Mouse (Mus musculus): ENCODE measurements around the gene Osbpl3.
"Not testable (repeated sequence)": the region's sequence is repeated elsewhere in the genome, so short reads cannot be mapped to it uniquely, and the experiment has no call there.

Osbpl3 gene

DNA sequence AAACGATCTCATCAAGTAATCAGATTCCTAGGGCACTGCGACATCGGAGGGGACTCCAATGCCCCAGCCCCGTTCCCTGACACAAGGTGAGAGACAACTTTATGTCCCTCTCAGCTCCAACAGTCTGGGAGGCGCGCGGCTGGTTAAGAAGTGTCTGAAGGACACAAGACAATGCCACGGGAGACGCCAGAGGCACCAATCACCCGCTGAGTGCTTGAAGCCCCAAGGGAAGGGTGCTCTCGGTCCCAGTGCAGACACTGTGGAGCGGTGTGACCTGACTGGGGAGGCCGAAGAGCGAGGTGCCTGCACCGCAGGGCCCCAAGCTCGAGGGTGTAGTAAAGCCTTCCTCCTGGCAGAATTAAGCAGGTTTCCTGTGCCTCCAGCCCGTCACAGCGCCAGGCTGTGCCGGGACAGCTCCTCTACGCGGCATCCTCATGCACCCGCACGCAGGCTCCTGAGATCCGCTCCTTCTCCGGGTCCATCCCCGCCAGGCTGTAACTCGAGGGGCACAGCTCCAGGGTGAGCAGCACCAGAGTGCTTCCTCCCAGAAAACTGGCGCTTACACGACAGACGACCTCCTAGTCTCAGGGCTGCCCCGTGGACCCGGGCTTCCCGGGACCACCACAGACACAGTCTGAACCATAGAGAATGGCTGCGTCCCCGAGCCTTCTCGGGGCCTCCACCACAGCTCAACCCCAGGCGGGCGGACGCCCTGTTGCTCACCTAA lies 736 bp downstream of the Osbpl3 start:
- in situ Hi-C loops (cut with MboI; ENCODE audit: low sequenced_read_pairs): no loop called here

DNA sequence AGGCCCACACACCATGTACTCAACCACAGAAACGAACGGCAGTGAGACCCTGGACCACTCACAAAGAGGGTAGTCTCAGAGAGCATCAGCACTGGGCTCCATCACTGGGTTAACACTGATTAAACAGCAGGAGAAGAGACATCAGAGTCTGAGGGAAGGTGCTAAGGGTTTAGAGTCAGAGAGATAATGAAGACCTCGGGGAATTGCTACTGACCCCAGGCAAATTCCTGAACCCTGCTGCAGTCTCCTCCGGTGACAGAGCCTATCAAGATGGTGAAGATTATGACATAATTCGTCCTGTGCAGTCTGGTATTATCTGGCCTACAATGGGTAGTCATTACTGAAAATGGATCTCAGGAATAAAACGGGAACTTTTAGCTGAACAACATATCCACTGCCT lies 2.4 kb downstream of the Osbpl3 start:
- in situ Hi-C loops (cut with MboI; ENCODE audit: low sequenced_read_pairs): no loop called here

DNA sequence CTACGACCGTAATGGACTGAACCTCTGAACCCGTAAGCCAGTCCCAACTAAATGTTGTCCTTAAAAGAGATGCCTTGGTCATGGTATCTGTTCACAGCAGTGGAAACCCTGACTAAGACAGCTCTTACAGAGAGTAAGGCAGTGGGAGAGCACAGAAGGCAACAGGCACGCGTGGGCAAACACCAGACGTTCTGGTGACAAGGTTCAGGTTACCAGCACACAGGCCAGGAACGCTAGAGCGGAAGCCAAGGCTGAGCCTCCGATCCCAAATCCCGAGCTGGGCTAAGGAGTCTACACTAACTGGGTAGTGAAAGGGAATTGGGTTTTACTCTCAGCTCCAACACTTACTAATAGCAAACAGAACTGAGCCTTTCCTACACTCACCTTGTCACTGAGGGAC lies 3.8 kb downstream of the Osbpl3 start:
- in situ Hi-C loops (cut with MboI; ENCODE audit: low sequenced_read_pairs): no loop called here

DNA sequence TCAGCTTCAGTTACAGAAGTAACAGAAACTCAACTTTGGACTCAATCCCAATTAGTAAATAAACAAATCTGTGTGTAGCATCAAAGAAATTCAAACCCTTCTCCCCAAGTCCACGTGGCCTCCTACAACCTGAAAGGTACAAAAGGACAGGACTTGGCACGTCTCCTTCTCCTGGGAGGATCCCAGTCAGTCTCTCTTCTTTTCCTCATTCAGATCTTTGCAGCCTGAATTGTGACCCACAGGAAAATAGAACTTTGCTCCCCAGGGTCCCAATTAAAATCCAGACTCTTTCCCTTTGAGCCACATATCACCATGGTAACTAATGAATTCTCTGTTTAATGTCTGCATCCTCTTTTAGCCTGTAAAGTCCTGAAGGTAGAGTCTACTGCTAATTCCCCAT lies 10.4 kb downstream of the Osbpl3 start:
- in situ Hi-C loops (cut with MboI; ENCODE audit: low sequenced_read_pairs): no loop called here

DNA sequence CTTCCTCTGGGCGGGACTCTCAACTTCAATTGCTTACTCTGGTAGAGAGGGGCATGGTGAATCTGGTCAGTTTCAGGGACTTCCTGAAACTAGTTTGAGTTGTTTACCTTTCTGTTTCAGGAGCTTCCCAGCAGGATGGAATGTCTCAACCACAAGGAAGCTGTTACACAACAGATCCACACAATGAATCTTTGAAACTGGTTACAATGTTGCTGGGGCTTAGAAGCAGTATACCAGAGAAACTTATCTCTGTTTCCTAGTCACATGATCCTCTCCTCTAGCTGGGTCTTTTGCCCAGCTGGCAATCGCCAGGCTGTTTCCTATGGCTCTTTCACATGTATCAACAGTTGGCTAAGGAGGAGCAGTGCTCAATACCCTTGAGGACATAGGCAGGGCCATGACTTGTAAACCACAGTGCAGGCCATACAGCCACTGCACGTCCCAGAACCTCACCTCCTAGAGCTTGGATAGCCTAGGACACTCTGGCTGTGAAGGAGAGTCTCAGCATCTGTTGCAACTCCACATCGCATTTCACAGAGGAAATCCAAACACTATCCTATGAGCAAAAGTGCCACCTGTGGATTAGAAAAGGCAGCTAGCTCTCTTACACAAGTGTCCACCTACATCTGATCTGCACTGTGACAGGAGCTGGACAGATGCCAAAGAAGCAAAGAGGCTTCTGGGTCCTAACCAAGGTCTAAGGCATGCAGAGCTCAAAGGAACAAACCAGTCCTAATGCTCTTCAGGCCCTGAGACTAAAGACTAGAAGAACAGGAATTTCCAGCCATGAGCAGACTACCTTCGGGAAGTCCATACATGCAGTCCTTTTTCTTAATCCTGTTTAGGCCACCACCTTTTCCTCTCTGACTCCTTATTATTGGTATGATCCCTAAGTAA lies 14.8 kb downstream of the Osbpl3 start:
- in situ Hi-C loops (cut with MboI; ENCODE audit: low sequenced_read_pairs): no loop called here

DNA sequence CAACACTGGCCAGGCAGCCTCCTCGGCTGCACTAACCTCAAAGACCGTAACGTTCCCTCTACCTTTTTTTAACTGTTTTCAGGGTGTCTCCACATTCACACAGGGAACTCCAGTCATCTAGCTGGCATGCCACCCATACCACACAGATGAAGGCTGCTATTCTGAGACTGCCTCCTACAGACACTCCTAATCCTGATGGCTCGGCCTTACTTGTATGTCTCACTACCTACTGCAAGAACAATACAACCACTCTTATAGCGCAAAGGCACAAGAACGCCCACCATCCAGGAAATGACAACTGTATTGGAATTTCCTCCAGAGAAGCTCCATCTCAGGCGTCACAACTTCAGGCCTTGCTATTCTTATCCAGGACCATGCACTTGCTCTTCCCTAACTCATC lies 15.8 kb downstream of the Osbpl3 start:
- in situ Hi-C loops (cut with MboI; ENCODE audit: low sequenced_read_pairs): no loop called here

DNA sequence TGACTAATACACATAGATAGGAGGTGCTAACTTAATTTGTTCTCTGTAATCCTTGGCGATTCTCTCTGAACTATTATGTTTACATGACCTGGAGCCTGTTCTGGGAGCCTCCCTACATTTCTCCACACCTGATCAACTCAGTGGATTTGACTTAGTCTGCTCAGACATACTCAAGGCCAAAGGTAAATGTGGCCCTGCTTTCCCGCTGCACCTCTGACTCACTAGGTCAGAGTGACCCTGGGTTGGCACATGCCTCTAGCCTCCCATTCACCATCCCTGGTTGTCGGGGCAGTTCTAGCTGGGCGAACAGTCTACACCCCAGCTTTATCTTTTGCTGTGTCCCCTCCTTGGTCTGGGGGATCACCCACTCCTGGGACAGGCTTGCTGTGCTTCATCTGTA lies 17.1 kb downstream of the Osbpl3 start:
- in situ Hi-C loops (cut with MboI; ENCODE audit: low sequenced_read_pairs): not testable (repeated sequence)

DNA sequence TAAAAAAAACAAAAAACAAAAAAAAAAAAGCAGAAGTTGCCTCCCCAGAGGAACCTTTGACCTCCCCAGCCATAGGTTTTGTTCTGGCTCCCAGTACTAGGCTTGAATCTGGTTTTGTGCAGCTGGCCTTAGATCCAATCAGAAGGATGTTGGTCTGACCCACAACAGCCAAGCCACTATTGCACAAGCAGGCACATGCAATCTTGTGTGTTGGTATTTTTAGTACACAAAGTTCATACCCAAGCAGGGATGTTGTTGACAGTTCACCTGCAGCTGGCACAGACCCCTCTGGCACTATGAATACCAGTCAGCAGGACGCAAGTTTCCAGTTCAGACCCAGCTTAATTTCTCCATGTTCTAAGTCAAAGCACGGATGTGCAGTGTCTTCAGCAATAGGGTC lies 18.2 kb downstream of the Osbpl3 start:
- in situ Hi-C loops (cut with MboI; ENCODE audit: low sequenced_read_pairs): no loop called here

DNA sequence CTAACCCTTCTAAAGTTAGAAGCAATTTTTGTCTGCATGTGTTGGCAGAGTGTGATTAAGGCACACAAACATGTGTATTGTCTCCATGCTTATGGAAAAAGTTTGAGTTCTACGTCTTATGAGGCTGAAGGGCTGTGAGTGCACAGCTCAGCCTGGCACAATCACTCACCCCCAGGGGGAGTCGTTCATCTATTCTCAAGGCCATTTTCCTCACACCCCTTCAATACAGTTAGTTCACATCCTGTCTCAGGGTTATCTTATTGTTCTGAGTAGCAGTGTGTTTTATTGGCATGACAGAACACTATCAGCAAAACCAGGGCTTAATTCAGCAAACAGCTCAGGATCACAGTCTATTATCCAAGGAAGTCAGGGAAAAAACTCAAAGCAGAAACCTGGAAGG lies 19.3 kb downstream of the Osbpl3 start:
- in situ Hi-C loops (cut with MboI; ENCODE audit: low sequenced_read_pairs): no loop called here

DNA sequence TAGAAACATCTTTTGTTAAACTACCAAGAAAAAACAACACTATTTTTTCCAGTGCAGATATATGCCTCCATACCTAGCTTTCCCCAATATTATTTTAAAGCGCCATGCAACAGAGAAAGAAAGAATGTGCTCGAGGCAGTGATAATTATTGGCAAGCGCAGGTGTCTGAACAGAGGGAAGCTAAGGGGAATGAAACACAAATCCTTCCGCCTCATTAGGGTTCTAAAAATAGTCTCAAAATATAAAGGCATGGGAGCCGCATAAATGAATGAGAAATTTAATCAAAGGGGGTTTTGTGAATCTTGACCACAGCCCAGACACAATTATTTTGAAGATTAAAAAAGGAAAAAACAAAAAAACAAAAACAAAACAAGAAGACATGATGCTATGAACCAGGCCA lies 23.5 kb downstream of the Osbpl3 start:
- in situ Hi-C loops (cut with MboI; ENCODE audit: low sequenced_read_pairs): no loop called here

DNA sequence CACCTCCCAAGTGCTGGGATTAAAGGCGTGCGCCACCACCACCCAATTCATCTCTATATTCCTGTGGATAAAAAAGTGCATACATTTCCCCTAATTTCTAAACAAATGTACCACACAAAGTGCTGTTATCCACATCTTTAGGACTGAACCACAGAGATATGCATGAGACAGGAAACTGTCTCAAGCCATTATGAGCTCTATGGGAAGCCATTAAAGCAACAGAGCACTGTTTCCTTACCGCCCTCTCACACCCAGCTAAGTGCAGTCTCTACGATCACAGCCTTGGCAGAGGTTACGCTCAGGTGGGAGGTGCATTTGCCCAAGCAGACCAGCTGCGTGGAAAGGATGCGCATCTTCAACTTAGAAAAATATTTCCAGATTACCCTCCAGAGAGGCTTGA lies 26.7 kb downstream of the Osbpl3 start:
- in situ Hi-C loops (cut with MboI; ENCODE audit: low sequenced_read_pairs): no loop called here

DNA sequence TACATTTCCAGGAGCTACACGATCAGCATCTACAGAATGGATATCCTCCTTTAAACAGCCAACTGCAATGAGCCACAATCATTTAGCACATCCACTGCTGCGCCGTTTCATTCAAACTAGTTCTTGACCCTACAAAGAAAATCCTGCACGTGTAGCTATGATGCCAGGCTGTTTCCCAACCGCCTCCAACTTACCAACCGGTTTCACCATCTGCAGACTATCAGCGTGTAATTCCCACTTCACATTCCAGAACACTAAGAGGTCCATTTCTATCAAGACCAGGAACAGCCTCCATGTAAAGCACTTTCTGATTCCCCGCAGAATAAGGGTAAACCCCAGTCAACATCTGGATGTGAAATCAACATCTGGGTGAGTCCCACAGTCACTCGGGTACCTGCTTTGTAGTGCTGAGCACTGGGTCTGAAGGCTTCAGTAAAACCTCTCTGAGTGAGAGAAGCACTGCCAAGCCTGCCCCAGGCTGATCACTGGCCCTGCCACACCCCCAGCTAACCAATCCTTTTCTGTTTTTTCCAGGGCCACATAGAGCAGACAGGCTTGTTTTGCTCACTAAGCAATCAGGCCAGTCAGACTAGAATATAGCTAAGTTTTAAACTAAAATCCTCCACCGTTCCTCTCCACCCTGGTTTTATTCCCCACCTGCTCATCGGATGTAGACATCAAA lies 28.8 kb downstream of the Osbpl3 start:
- in situ Hi-C loops (cut with MboI; ENCODE audit: low sequenced_read_pairs): no loop called here

DNA sequence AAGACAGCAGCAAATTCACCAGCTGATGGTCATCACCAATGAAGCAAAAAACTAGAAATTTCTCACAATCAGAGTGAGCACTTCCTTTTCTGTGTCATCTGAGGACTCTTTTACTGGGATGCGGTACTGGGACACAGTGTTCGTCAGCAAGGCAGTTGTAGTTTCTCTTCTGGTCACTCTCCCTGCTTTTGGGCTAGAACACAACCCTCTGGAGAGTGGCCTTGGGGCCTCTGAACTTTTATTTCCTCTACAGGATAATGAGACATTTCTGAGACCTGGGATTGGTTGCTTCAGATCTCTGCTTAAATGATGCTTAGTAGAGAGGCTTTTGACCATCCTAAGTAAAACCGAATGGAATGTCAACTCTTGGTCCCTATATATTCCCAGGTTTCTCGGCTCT lies 29.4 kb downstream of the Osbpl3 start:
- in situ Hi-C loops (cut with MboI; ENCODE audit: low sequenced_read_pairs): no loop called here

DNA sequence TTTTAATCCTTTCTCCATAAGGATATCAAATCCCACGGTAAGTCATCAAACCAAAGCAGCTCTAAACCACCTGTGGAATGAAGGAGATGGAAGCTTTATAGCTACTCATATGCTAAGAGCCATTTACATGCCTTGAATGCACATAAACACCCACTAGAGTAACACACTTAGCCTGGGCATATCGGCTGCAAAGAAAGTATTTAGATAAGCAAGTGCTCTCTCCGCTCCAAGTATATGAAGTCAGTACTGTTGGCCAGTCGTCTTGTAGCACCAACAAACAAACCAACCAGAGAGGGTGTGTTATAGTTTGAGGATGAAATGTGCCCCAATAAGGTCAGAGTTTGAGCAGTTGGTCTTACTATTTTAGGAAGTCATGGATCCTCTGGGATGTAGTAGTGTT lies 31.7 kb downstream of the Osbpl3 start:
- in situ Hi-C loops (cut with MboI; ENCODE audit: low sequenced_read_pairs): no loop called here

DNA sequence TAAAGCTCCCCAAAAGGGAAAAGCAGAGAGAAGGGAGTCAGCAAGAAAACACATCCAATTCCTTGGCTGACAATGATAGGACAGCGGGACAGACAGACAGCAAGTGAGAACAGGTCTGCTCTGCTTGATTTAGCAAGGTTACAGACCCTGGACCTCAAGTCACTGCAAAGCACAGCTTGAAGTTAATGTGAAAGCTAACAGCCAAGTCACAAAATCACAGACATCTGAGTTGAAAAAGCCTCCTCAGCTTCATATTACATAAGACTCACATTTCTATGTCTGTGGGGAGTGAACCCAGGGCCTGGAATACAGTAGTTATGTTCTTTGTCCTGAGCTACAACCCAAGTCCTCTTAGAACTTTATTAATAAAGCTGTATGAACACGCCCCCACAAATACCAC lies 35.6 kb downstream of the Osbpl3 start:
- in situ Hi-C loops (cut with MboI; ENCODE audit: low sequenced_read_pairs): no loop called here

DNA sequence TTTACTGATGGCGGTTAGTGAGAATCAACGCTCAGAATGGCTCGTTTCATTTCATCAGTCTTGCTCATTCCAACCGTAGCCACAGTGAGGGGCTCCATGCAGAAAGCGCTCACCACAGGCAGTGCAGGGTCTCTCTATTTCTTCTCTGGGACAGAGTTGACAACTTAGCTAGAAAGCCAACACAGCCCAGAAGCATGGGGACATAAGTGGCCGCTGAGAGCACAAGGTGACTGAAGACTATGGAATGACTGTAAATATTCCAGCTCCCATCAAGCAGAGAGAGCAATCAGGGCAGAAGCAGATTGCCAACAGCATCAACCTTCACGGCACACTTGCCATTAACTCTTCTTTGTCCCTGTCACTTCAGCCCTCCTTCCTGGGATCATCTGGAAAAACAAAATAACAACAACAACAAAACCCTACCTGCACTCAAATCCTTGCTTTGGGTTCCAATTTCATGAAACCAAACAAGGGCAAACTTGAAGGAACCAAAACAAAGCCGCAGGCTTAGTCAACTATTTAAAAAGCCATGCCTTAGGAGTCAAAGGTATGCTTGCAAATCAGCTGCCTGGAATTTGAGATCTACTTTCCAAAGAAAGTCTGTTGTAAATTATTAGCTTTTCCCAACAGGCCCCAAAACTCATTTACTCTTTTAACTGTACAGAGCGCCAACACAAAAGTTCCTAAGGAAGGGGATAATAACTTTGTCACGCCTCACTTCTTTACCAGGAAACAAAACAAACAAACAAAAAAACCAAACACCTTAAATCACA lies 36.3 kb downstream of the Osbpl3 start:
- in situ Hi-C loops (cut with MboI; ENCODE audit: low sequenced_read_pairs): no loop called here

DNA sequence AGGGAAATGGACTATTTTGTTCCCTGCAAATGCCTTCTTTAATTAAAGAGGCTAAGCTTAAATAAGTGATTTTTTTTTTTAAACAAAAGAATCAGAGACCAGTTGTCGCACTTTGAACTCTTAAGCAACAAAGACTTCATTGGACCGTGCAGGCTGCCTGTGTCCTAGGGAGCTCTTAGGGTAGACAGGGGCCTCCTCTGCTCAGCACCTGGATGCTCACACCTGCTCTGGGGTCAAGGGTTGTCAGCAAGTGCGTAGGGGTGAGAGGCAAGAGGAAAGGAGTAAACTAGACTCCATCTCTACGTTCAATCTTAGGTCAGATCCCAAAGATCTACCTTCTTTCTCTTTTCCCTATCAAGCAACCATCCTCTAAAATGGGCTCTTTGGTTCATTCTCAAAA lies 37.0 kb downstream of the Osbpl3 start:
- in situ Hi-C loops (cut with MboI; ENCODE audit: low sequenced_read_pairs): no loop called here

DNA sequence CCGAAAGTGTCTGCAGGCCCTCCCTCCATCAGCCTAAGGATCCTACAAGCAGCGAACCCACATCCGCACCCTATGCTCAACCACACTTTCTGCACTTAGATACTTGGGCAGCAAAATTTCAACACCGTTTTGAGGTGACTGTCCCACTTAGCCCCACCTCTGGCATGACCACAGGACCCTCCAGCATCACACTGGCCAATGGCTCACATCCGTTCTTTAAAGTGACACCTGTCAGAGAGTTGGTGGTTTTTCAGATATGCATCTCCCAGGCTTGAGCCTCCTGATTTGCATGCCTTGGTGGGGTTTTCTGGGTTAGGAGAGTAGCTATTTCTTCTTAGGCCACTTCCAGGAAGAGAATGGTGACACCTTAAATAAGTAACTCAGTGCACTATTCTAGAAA lies 39.1 kb downstream of the Osbpl3 start:
- in situ Hi-C loops (cut with MboI; ENCODE audit: low sequenced_read_pairs): no loop called here

DNA sequence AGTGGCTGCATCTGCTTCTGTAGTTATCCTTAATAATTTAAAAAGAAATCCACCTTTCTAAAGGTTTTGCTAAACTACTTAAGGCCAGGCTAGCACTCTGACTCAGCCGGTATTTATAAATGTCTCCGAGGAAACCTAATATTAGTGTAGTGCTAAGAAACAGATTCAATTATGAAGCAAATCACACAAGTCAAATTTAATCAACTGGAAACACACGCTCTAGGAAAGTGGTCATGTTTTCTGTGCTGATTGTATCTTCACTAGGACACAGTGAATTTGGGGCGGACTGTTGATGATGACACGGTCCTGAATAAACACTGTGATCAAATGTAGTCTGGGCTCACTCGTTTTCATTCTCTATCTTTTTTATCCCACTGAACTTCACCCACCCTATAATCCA lies 40.6 kb downstream of the Osbpl3 start:
- in situ Hi-C loops (cut with MboI; ENCODE audit: low sequenced_read_pairs): no loop called here

DNA sequence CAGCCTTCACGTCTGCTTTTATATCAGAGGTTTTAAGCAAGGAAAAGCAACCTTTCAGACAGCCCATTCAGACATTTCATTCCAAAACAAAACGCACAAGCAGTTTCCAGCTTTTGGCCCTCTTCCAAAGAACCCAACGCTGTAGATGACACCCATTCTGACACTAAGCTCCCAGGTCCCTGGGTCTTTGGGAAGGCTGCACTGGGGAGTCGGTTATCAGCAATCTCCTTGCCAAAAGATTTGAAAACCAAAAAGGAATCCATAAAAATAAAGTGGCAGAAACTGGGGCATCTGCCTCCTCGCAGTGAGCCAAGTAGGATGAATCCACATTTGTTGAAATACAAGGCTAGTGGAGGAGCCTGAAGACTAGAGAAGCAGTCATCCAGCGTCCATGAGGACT lies 41.5 kb downstream of the Osbpl3 start:
- in situ Hi-C loops (cut with MboI; ENCODE audit: low sequenced_read_pairs): no loop called here

DNA sequence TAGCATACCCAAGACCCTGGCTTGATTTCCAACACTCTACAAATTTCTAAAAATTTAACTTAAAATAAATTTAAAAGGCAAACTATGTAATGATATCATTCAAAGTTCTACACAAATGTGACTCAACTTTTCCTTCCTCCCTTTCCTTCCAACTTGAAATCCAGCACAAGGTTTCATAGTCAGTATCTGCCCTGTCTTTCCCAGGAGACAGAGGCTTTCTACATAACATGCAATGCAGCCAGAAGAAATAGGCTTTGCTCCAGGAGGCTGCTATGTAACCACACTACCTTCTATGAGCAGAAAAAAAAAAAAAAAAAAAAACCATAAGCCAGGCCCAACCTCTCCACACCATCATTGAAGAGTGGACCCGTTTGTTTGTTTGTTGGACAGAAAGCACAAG lies 42.6 kb downstream of the Osbpl3 start:
- in situ Hi-C loops (cut with MboI; ENCODE audit: low sequenced_read_pairs): no loop called here
